Mouse (Mus musculus) thymus, adult 2 months (tissue): ENCODE data around the gene Ing1.

Source experiments
- CTCF ChIP-seq: fragments of 200-500 bp; IDR thresholded peaks from 2 replicates; pipeline ENCODE4 v1.5.1; 2012; ENCODE audit warnings: mild to moderate bottlenecking, control low read depth, low read length, moderate library complexity, borderline replicate concordance; ENCODE audit not compliant: control insufficient read depth, poor library complexity, insufficient read depth; ENCODE audit errors: extremely low read depth
- POLR2A ChIP-seq: fragments of 200-500 bp; IDR thresholded peaks from 2 replicates; pipeline ENCODE4 v1.6.1; 2012; ENCODE audit warnings: mild to moderate bottlenecking, low read length, control low read depth, moderate library complexity; ENCODE audit not compliant: control insufficient read depth, poor library complexity, insufficient read depth; ENCODE audit errors: extremely low read depth

- TF ChIP-seq CTCF (no peak), POLR2A (no peak)
These were observed 36.9 kb downstream of the Ing1 start for GRCm38 (mm10) chr8:11592296-11592695.
